Mouse (Mus musculus): ENCODE results near the gene Wdtc1.

The Wdtc1 gene

DNA sequence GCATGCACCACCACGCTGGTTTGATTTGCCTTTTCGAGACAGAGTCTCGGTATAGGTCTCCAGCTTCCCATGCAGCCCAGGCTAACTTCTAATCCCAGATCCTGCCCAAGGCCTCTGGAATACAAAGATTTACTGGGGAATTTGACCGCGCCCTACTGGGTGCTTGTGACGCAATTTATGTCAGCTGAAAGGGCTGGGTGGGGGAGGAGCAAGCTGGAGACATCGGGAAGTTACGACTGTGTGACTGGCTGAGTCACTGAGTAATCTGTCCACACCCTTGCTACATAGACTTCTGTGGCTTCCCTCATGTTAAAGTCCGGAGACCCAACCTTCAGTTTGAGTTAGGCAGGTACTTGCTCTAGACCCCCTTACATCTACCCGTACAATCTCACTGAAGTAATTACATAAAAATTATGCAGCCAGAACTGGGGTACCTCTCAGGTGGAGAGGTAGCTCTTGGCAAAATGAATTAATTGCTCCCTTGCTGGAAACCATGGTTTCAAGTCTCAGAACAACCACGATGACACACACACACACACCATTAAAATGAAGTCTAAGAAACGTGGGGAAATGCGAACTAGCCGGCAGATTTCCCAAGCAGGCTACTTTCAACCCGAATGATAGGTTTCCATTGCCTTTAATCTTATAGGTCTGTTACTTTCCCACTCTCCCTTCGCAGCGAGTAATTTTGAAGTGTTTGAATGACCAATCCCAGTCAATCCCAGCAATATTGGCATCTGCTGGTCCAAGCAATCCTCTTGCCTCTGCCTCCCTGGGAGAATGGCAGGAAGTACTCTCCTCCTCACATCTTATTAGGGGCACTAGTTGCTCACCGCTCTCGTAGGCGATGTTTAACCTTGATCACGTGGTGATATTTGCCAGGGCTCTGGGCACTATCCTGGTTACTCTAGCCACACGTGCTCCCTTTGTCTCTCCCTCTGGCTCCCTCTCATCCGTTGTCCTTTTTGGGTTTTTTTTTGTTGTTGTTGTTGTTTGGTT is at the start of gene Wdtc1:
Gene Wdtc1, minus strand, starts transcription at position 115 of the 999 bp plus-strand sequence.
- no peak for DNase-seq

DNA sequence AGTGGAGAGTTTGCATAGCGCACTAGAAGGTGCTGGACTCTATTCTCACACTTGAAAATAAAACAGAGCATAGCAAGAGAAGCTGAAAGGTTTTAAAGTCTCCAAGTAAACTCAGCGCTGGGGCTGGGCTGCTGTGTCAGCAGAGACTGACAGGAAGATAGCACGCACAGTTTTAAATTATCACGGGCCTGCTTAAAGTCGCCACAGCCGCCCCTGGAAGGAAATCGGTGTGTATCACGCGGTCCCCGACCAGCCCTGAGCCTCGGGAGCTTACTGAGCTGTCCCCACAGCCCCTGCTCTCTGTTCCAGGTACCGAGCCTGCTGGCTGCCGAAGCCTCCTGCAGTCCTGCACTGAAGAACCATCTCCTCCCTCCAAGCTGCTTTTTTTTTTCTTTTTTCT is 48.7 kb upstream of the Wdtc1 start:
- no peak for DNase-seq

DNA sequence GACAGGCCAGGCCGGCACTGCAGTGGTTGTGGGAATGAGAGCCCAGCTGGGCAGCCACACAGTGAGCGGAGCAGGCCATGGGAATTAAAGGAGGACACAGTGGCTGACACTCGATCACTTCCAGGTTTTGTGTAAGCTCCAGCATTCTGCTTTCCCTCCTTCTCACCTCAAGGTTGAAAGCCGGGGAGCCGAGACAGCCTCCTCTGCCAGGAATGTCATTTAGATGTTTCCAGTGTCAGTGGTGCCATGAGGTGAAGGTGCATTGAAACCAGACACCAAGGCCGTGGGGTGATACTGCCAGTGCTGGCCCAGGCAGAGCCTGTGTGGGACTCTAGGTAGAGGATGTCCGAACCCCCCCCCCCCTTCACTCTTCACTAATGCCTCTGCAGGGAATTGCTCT is 46.8 kb upstream of the Wdtc1 start:
- DNase-seq = no peak

DNA sequence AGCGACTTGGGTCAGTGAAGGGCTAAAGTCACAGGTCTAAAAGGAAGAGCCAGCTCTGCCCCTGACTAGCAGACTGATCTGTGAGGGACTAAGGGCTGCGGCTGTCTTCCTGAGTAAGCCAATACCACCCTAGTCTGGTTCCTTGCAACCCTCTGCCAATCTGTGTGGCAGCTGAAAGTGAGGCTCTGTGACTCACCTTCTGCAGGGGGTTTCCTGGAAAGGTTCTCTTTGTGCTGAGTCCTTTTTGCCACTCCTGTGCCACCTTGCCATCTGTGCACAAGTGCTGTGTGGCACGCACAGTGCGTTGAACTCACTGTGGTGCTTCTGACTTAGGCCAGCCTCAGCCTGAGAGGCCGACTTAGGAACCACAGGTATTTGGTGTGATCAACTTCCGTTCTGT is 46.2 kb upstream of the Wdtc1 start:
- DNase-seq = peak; percentile 52 to 66

DNA sequence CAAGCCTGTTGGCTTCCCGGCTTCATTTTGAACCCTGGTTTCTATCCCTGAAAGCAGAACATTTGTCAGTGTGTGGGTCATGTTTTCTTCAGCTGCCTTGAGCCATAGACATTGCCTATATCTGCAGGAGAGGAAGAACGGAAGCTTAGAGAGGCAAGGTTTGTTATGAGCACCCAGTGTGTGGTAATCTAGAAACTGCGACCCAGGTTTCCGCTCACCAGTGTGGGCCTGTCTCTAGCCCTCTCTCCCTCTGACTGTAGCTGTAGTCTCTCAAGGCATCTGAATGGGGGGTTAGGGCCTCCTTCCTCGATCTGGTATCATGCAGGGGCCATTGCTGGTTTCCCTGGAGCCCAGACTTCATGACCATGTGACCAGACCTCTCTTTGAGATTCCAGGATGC is 45.3 kb upstream of the Wdtc1 start:
- no peak for DNase-seq

DNA sequence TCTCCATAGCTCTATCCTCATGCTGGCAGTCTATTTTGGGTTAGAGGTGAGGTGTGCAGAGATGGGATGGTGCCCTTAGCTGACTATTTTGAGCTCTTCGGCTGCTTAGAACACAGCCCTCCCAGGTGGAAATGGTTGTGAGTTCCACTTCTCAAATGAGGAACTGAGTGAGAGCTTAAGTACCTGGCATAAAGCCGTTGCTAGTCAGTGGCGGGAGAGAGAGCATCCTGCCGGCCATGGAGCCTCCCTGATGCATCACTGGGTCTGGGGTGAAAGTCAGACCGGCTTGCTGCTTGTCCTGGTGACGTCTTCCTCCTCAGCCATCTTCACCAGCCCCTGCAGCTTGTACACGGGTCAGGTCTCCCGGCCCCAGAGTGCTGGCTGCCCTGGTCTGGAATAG is 44.7 kb upstream of the Wdtc1 start:
- DNase-seq = peak in 1 of 2 experiments; percentile 30

DNA sequence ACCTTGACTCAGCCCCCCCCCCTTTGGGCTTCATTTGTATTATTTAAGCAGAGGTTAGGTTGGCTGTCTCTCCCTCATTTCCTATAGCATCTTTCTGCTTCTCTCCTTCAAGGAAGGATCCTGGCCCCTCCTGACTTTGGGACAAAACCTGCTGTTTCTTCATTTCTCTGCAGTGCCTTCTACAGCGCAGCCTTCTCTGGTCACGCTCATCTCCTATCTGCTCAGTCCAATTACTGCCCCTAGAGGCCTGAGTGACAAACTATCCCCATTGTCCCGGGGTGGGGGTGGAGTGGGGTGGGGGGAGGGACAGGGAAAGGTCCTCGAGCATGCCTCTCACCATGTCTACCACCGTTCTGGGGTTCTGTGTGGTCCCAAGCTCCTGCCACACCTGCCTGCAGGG is 44.0 kb upstream of the Wdtc1 start:
- no peak for DNase-seq

DNA sequence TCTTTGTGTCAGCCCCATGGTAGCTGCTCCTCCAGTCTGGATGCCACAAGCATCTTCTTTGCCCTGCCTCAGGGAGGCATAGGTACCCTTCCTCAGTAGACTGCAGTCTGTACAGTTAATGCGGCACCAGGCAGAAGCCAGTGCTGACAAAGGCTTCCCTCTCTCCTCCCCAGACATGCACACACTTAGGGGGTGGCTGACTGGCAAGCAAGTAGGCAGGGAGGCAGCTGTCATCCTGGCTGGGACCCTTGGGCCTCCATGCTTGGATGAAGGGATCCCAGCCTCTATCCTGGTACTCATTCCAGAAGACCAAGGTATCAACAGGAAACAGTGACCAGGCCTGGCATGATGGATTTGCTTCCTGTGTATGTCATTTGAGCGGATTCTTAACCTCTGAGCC is 42.8 kb upstream of the Wdtc1 start:
- DNase-seq = no peak

DNA sequence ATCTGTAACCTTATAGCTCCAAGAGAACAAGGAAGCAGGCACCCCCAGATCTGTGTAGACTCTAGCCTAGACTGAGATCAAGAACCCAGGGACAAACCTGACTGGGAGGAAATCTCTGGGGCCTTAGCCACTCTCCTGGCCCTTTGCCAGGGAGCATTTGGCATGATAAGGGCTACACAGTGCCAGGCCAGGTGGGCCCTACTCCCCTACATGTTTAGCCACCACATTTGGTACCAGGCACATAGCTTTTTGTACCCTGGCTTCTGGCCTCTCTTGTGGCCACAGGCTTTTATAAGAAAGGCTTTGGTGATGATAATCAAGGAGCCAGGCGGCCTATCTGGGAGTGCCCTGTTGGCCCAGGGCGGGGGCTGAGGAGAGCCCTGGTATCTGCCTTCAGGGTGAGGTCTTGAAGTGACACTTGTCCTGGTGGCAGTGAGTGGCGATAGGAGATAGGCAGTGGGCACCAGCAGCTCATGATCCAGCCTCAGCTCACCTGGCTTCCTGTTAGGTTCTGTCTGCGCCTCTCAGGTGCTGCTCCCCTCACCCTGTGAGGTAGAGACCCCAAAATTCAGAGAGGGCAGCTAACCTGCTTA is 41.8 kb upstream of the Wdtc1 start:
- DNase-seq = peak in 1 of 2 experiments; percentile 35

DNA sequence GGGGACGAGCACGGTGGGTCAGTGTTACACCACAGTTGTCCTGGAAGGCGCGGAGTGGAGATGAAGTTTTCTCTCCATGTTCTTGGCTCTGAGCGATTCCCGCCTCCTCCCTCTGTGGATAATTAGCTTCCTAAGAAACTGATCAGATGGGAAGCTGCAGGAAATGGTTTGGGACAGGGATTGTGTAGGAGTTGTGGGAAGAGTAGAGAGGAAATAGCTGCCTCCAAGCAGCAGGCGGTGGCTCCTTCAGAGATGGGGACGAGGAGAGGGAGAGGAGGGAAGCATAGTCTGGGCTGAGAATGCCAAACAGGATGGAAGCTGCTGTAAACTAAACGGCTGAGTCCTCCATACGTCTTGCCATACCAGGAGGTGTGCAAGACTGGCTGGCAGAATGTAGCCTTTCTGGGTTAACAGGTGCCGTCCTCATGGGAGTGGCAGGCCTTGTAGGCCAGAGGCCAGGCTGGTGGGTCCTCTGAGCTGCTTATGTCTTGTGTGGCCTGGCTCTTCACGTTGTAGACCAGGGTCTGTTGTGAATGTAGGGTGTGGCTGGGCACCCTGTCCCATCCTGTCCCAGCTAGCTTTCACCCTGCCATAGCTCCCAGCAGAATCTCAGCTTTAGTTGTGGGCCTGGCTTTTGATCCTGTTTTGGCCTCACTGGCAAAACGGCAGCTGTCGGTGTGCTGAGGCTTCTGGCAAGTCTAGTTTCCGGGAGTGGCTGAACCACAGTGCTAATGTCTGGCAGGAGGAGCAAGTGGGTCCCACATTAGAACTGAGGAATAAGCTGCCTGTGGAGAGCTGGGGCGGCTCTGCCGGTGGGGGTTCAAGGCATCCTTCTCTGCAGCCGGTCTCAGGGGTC is 38.1 kb upstream of the Wdtc1 start:
- peak; percentile 45 to 48 for DNase-seq

DNA sequence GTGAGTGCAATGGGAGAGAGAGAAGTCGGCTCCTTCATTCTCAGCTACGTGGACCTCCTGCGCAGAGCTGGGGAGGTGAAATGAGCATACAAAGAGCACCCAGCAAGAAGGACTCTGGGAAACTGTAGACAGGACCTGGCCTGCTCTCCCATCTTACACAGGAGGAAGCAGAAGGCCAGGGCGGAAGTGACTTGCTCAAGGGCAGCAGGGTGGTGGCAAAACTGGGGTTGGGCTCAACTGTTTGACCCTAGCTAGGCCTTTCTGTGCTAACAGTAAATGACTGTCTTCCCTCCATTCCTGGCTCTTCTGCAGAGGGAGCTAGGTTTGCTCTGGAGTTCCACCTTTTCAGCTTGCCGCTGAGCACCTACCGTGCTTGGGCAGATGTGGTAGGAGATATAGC is 37.3 kb upstream of the Wdtc1 start:
- DNase-seq = no peak

DNA sequence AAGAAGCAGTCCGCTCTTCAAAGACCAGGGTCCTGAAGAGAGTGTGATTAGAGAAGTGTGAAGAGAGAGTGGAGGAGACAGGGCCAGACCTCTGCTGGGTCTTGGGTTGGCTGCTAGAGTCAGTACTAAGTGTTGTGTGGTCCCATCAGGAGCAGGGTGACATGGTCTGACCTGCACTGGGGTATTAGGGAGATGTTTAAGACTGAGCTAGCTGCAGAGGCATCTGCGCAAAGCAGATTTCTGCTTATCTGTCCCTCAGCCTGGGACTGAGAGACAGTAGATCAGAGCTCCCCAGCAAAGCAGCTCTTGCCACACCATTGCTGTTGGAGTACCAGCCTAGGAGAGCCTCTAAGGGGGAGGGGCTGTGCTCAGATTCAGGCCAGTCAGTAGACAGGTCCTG is 36.8 kb upstream of the Wdtc1 start:
- DNase-seq = no peak

DNA sequence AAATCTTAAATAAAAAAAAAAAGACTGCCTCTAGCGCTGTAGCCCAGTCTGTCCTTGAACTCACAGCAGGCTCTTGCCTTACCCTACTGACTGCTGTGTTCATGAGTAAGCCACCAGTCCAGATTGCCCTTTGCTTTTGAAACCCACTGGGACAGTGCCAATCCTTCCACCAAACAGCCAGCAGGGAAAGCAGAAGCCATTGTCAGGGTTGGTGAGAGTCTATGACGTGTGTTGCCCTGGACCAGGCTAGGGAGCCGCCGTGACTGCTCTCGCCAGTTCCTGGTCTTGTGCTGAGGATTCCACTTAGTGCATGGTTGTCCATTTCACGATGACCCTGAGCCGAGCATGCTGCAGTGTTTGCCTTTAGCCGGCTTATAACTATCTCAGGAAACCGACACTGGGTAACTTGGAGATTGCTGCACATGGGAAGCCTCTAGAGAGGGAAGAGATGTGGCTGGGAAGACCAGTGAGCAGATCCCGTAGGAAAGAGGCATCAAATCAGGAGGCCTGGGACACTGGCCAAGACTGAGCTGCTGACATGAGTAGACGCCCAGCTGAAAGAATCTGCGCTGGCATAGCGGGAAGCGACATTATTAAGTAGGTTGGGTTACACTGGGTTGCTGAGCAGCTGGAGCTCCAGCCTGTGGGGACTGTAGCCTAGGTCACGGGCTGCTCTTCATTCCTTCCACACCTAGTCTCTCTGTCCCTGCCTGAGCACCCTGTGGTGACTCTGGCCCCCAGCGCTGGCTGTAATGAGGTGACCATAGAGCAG is 35.7 kb upstream of the Wdtc1 start:
- DNase-seq = no peak

DNA sequence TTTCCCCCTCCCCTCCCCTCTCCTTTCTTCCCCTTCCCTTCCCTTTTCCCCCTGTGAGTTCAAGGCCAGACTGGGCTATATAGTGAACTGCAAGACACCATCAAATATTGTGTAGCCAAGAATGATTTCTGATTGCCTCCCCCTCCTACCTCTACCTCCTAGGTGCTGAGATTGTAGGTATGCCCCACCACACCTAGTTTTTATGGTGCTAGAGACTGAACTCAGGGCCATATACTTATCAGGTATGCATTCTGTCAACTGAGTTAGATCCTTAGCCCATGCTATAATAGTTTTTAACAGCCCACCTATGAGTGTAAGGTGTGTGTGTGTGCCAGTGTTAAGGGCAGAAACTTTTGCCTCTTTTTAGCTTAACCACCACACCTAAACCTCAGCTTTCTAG is 33.8 kb upstream of the Wdtc1 start:
- DNase-seq = no peak

DNA sequence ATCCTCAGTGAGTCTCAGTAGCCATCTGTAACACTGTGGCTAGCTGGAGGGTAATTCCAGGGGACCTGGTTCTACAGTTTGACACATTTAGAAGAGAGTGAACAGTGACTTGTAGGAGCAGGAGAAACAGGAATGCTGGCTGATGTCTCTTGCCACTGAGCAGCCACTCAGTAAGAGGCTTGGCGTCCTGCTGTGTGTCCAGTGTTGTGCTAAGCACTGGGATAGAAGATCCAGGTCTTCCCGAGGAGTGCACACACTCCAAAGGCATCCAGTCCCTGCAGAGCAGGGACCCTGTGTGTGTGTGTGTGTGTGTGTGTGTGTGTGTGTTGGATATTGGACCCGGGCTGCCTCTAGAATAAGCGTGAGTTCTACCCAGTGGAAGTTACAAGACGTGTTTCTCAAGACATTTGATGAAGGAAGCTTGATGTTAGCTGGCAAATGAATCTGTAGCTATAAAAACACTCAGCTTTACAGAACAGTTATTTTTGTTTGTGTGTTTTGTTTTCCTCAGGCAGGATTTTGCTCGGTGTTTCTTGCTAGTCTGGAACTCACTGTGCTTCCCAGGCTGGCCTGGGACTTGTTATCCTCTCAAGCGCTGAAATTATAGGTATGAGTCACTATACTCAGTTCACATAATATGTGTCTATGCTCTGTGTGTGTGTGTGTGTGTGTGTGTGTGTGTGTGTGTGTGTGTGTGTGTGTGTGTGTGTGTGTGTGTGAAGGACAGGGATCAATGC is 32.9 kb upstream of the Wdtc1 start:
- no peak for DNase-seq

DNA sequence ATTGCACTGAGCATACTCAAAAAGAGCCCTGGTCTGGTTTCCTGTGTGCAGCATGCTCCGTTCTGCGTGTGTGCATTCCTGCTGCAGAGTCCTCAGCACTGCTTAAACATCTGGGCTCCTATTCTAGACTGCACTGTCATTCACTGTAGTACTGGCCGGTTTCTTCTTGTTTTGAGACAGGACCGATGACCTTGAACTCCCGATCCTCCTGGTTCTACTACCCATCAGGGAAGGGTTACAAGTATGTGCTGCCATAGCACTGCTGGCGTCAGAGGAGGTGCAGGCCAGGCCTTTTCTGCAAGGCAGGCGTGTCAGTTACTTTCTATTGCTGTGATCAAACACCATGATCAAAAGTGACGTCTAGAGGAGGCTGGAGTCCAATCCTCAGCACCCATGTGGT is 27.9 kb upstream of the Wdtc1 start:
- peak in 1 of 2 experiments; percentile 2 for DNase-seq

DNA sequence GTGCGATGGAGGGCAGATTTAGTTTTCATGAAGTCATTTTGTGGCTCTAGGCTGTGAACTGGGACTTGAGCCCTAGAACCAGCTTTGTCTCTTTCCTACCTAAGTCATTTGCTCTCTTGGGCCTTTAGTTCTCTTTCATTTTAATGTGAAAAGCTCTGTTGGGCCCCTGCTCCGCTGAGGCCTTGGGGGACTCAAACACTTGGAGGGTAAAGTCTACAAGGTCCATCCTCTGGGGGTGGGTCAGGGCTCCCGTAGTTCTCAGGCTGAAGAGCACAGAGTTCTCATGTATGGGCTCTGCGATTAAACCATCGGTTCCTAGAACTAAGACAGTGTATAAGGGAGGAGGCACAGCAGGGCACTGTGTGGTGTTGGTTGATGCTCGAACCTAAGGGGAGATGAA is 27.3 kb upstream of the Wdtc1 start:
- DNase-seq = no peak

DNA sequence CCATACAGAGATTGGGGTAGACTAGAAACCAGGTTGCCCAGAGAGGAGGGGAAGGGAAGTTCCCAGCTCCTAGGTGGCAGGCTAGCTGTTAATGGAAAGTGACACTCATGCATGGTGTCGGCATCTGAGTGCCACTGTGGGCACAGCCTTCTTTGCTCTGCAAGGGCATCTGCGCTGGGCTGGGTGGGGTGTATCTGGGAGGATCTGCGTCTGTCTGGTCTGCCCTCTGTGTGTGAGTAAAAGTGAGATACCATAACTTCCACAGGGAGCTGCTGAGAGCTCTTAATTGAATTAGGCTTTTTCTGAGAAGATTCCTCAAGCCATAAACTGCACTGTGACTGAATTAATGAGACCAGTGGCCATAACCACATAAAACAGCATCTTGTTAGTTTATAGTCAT is 26.6 kb upstream of the Wdtc1 start:
- DNase-seq = no peak

DNA sequence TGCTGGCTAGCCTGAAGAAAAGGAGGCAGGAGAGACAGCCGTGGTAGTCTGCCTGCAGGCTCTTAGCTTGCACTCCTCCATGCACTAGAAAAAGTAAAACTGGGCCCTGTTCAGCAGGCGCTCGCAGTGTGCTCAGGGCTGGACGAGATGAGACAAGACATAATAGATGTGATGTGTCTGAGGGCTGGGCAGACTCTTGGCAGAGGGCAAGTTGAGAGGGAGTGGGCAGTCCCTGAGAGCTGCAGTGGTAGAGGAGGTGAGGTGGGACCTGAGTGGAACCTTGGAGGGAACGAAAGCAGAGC is 25.7 kb upstream of the Wdtc1 start:
- DNase-seq = no peak

DNA sequence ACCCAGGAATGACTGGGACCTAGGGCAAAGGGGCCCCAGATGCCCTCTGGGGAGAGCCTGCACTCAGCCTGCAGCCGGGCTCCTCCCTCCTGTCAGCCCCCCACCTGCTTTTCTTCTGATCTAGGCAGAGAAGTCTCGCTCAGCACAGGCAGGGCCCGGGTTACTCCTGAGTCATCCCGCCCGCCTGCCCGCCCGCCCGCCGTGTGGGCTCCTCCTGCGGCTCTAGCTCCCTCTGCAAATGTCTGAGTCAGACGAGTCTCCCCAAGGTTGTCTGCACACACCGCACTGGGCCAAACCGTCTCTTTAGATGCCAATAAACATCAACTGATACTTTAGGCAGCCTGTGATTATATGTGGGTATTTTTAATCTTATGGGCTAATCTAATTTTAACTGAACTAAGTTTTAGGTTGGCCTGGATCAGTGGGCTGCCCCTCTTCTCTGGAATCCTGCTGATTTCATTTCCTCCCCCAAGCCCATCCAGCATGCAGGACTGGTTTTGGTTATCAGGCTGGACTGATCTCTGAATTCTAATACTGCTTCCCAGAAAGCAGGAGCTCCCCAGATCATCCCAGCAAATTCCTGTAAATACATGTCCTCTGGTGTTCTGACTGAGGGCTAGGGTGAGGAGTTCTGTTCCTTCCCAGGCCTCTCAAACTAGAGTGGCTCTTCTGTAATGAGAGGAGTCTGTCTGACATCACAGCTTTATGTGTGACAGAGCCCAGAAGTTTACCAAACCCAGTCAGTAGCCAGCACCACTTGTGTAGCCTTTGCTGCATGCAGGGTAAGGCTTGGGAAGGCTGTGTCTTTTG is 25.2 kb upstream of the Wdtc1 start:
- no peak for DNase-seq

All from cerebellum, postnatal 36 days (tissue).